Mouse (Mus musculus): Measurements from ENCODE around the gene Exoc2. TPM values are rescaled to one million over a fixed set of nuclear protein-coding genes. Genes with fewer than 3 reads are reported as not detected.

Exoc2 gene
- total RNA-seq, 2 experiments from 2014 or later: 40.9 to 41.0 TPM

DNA sequence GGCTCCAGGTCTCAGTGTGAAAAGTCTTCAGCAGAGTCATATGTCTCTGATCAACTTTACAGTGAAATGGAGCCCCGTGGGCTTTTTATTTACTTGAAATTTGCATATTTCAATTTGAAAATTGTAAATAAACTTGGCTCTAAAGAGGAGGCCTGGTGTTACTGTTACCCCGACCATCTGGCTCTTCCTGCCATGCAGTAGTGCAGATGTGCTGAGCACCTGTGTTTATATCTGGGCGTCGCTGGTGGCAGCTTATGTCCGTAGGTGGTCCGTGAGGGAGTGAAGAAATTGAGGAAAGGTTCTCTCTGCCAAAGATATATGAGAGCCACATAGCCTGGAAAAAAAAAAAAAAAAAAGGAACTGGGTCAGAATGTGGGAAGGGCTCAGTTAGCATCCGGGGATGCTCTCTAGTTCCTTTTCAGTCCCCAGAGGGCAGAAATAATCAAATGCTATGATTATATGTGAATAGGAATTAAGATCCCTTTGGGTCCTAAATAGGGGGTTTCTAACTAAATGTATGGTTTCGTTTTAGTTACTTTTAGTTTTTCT, 2.7 kb upstream of the Exoc2 start:
- intact Hi-C loops (cut with DNase I): no loop called here
- no peak for DNase-seq (ENCODE audit: low spot score in 2 of 2)

DNA sequence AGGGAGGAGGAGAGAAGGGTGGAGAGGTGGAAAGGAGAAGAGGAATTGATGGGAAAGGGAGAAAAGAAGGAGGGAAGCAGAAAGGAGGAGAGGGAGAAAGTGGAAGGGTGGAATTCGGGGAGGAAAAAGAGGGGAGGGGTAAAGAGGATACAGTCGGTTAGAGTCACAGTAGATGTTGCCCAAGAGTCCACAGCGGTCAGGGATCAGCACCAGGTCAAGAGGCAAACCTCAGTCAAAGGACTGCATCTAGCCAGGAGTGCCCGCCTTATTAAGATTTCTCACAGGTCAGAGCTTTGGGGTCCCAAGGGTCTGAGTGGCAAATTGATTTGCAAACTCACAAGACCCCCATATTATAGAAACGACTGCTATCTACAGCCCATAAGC, 346 bp upstream of the Exoc2 start:
- DNase-seq (ENCODE audit: low spot score in 2 of 2): no peak
- intact Hi-C loops (cut with DNase I): no loop called here

DNA sequence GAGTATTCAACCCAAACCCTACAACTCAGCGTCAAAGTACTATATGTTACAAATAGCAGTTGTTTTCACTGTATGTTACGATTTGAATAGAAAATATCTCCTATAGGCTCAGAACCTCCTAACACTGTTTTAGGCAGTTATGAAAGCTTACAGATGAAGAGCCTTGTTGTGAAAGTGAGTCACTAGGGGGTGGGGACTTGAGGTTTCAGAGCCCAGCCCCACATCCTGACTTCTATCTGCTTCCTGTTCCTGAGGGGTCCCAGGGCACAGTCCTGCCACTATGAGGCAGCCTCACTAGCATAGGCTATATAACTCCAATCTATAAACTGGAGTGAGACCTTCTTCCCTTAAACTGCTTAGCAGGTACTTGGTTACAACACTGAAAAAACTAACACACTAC, 1.8 kb downstream of the Exoc2 start:
- DNase-seq (ENCODE audit: low spot score in 2 of 2): no peak
- intact Hi-C loops (cut with DNase I): no loop called here

DNA sequence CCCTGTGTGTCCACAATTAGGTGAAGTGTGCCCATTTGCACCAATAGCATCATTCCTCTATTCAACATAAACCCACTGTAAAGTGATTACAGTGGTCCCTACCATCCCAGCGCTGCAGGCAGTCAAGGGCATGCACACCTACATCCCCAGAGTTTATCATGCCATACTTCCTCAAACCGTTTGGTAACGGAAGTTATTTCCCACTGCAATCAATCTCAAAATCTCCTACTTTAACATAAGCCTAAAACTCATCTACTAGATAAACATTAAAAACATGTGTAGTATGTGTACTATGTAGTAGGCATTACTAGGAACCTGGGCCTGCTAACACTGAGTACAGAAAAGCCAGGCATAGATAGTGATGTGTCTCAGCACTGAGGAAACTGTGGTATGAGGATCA, 2.8 kb downstream of the Exoc2 start:
- intact Hi-C loops (cut with DNase I): no loop called here
- DNase-seq (ENCODE audit: low spot score in 2 of 2): no peak

DNA sequence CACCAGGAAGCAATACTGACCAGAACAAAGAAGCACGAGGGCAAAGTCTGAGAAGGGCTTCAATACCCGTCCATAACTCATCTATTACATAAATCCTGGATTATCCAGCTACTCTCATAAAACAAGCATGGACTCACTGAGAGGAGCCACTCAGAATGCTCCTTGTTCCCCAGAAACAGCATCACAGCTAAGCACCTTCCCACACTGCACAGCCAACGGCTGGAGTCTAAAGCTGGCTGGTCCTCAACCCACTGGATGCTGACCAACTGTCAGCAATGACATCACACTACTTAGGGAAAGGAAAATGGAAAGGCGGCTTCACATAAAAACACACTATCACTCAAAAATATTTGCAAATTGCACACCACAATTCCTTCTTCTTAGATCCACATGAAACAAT, 5.6 kb downstream of the Exoc2 start:
- DNase-seq (ENCODE audit: low spot score in 2 of 2): no peak
- intact Hi-C loops (cut with DNase I): no loop called here

DNA sequence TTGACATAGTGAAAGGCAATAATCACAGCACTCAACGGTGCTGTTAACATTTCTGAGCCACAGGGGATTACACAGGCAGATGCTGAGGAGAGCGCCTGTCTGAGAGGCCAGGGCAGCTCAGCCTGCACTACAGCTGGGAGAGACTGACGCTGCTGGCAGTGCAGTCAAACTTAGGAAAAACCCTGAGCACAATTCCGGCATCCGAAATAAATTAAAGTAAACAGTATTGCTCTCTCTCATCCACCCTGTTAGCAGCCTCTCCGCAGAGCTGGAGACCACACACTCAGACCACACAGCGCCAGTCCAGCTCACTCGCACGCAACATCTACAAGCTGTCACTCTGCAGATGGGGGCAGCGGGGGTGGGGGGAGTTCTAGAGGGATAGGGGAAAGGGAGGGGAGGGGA, 7.4 kb downstream of the Exoc2 start:
- intact Hi-C loops (cut with DNase I): no loop called here
- DNase-seq (ENCODE audit: low spot score in 2 of 2): no peak

DNA sequence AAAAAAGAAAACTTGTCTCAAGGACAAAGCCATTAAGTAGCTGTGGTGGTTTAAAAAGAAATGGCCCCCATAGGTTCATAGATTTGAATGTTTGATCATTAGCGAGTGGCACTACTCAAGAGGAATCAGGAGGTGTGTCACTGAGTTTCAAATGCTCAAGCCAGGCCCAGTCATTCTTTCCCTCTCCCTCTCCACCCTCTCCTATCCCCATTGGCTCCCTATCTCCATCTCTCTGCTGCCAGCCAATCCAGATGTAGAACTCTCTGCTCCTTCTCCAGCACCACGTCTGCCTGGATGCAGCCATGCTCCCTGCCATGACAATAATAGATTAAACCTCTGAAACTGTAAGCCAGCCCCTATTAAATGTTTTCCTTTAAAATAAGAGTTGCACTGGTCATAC, 12.0 kb downstream of the Exoc2 start:
- intact Hi-C loops (cut with DNase I): no loop called here
- DNase-seq (ENCODE audit: low spot score in 2 of 2): no peak

DNA sequence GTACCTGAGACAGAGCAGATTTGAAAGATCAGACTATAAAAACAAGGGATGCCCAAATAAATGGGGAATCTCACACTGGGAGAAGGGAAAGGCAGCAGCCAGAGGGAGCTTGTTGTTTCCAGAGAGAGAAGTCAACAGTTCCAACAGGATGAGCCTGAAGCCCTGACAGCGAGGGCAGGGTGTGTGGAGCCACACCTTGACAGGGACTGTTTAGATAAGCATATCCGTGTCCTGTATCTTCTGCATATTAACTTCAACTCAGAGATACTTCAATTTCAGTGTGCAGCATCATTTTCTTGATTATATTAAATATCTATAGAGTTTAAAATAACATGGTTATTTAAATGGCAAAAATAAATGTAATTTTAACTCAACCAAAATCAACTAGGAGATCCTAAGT, 13.2 kb downstream of the Exoc2 start:
- intact Hi-C loops (cut with DNase I): no loop called here
- no peak for DNase-seq (ENCODE audit: low spot score in 2 of 2)

DNA sequence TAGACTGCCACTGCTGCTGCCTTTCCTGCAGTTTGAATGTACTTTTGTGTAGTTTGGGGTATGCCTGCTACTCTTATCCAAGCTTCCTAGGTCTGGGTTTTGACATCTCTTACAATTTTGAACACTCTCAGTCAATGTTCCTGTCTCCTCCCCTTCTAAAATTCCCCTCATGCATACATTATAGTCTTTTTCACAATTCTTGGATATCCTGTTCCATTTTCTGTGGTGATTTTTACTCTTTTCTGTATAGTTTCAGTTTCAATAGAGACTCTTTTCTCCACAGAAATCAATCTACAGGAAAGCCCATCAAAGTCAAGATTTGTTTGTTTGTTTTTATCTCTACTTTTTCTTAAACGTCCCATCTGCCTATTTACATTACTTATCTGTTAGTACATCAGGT, 20.3 kb downstream of the Exoc2 start:
- no peak for DNase-seq (ENCODE audit: low spot score in 2 of 2)
- intact Hi-C loops (cut with DNase I): no loop called here

DNA sequence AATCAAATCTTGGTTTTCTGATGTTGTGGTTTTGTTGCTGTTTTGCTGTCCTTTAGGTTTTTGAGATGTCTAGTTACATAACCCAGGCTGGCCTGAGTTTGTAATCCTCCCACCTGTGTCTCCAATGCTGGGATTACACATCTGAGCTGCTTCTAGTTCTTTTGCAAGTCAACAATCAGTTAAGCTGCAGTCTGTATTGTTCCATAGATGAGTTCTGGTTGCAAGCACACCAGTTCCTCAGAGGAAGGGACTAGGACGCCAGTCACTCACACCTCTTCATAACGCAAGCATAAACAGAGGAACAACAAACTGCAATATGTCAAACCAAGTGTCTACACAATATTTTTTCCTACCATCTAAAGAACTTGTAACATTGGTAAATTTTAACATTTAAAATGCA, 21.8 kb downstream of the Exoc2 start:
- no peak for DNase-seq (ENCODE audit: low spot score in 2 of 2)
- intact Hi-C loops (cut with DNase I): no loop called here

DNA sequence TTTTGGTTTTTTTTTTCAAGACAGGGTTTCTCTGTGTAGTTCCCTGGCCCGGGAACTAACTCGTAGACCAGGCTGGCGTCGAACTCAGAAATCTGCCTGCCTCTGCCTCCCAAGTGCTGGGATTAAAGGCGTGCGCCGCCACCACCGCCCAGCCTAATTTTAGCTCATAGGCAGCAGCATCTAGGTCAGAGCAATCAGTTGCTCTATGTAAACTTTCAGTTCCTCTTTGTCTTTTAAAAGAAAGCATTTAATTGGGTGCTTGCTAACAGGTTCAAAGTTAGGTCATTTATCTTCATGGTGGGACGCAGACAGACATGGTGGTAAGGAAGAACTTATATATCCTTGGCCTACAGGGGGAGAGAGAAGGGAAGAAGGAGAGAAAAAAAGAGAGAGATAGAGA, 24.7 kb downstream of the Exoc2 start:
- DNase-seq (ENCODE audit: low spot score in 2 of 2): no peak
- intact Hi-C loops (cut with DNase I): no loop called here

DNA sequence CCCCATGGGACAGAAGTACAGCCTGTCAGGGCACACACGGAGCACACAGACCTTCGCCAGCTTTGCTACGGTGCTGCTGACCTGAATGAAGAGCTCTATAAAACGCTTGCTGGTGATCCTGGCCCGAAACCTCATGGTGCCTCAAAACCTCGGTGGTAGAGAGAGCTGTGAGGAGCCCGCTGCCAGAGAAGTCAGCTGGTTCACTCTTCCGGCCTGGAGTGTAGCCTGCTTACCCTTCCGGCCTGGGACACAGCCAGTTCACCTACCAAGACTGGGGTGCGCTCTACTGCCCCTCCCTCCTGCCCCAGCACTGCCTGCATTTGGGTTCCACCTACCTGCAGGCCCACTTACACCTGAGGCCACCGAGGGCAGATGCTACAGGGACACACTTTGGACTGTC, 26.4 kb downstream of the Exoc2 start, which contains the start of gene Hus1b:
TSS of gene Hus1b (minus strand) at position 220 of the 400 bp plus-strand sequence.
- intact Hi-C loops (cut with DNase I): no loop called here
- DNase-seq (ENCODE audit: low spot score in 2 of 2): no peak

DNA sequence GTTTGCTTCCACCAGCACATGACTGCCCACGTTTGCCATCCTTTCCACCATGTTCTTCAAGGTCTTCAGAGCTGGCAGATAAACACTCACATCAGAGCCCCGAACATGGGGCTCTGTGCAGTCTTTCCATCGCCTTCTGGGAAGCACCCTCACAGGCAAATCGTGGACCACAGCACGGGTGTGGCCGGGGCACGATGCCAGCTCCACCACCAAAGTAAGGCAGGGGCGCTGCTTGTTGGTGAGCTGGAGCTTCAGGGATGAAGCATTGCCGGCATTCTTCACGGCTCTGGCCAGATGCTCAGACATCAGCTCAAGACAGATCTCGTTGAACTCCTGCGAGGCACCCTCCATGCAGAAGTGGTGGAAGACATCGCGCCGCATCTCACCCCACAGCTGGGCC, 26.8 kb downstream of the Exoc2 start:
- no peak for DNase-seq (ENCODE audit: low spot score in 2 of 2)
- intact Hi-C loops (cut with DNase I): no loop called here

DNA sequence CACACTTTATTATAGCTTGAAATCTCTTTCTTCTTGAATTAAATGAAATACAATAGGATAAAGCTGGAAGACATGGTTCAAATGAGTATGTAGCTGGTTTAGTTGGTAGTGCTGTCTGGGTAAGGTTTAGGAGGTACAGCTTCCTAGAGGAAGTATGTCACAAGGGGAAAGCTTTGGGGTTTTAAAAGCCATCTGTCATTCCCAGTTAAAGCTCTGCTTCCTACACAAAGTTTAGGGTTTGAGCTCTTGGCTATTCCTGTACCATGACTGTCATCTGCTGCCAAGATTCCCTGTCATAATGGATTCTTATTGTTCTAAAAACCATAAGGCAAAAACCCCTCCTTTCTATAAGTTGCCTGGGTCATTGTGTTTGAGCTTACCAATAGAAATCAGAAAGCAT, 28.1 kb downstream of the Exoc2 start:
- intact Hi-C loops (cut with DNase I): no loop called here
- DNase-seq (ENCODE audit: low spot score in 2 of 2): no peak

DNA sequence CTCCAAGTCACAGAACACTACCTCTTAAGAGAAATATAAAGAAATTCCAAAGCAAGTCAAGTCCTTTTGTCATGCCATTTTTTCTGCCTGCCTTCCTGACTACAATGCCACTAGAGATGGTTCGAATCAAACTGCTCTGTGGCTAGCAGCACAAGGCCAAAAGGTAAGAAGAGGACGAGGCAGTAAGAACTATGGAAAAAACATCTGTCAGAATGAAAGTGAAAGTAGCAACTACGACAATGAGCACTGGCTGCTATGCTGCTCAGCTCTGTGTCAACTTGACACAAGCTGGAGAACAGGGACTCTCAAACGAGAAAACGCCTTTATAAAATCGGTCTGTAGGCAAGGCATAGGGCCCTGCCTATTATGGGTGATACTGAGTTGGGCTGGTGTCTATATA, 40.9 kb downstream of the Exoc2 start:
- intact Hi-C loops (cut with DNase I): no loop called here
- no peak for DNase-seq (ENCODE audit: low spot score in 2 of 2)

DNA sequence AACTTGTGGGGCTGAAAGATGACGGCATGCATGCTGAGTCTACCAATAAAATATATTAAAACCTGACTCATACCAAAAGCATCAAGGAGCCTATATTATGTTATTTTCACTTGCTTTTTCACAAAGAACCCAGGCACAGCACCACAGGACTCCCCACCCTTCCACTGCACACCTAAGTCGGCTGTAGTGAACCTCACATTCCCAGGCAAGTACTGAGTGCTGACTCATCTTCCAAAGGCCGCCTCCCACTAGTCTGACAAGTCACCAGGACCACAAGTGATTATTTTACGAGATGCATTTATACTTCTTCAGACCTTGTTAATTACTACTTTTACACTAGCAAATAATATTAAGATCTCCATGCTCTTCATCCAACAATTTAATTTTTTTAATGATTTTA, 42.3 kb downstream of the Exoc2 start:
- intact Hi-C loops (cut with DNase I): no loop called here
- DNase-seq (ENCODE audit: low spot score in 2 of 2): no peak

DNA sequence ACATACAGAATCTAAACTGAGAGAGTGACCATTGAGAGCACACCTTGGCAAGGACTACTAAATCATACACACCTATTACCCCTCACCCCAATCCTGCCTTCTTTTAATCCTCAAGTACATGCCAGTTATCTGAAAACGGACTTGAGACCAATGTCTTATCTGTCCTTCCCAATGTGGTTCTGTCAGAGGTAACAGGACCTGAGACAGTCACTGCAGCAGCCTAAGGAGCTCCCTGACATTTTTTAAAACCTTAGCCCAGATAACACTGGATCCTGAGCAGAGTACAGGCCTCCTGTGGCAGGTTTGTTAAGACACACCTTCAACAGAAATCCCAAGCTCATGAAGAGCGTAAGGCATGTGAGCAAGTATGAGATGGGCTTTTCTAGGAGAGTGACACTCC, 44.8 kb downstream of the Exoc2 start:
- intact Hi-C loops (cut with DNase I): no loop called here
- DNase-seq (ENCODE audit: low spot score in 2 of 2): no peak

DNA sequence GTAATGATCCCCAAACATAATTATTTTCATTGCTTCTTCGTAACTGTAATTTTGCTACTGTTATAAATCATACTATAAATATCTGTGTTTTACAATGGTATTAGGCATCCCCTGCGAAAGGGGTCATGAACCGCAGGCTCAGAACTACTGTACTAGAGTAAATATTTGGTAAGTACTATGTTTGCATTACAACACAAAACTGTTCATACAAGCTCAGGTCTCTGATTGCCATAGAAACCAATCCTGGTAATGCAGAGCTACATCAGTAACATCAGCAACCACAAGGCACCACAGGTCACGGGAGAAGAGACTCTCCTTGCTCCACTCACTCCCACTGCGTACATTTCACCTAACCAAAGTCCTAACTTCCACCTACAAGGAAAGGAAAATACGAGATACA, 49.6 kb downstream of the Exoc2 start:
- intact Hi-C loops (cut with DNase I): no loop called here

DNA sequence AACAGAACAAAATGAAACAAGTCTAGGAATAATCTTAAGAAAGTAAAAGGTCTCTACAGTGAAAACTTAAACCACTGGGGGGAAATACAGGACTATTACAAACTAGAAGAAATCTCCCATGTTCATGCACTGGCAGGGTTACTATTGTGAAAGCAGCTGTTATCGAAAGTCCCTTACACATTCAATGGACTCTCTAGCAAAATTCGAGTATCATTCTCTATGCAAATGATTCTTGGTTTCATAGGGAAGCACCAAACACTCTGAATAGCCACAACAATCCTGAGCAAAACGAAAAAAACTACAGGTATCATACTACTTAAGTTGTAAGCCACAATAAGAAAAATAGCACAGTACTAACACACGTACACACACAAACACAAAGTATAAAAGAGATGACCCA, 52.0 kb downstream of the Exoc2 start:
- no peak for DNase-seq (ENCODE audit: low spot score in 2 of 2)
- intact Hi-C loops (cut with DNase I): no loop called here

More for the DNA sequence above, 49.6 kb downstream of the Exoc2 start:
- DNase-seq (ENCODE audit: low spot score in 2 of 2): no peak

DNA sequence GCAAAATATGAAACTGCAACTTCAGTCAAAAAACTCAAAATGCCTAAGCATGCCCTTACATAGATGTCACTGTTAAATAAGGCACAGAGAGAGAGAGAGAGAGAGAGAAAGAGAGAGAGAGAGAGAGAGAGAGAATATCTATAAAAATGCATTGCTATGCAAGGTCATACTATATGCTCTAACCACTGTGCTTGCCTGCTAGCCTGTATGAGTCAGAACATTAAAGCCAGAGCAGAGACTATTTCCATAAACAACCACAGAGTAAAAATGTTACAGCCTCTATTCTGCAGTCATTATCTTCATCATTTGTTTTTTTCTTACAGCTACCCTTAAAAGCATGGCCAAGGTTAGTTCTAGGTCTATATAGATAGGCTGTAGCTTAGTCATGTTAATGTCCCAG, 60.1 kb downstream of the Exoc2 start:
- intact Hi-C loops (cut with DNase I): no loop called here

DNA sequence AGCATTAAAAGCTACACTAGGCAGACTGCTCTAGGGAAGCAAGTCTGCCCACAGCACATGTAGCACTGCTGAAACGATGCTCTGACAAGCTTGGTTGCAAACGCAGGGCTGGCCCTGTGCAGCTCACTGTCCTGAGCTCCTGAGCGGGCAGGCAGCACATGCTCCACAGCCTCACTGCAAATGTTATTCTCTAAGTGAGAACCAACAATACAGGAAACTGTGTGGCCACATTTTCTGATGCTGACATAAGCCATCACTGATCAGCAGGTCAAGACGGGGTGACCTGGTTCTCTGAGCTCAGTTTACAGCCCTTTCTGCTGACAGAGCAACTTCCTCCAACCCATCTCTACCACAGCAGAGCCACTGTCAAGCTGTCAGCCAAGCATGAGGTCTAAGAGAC, 60.9 kb downstream of the Exoc2 start:
- DNase-seq (ENCODE audit: low spot score in 2 of 2): no peak

More for the DNA sequence above, 60.1 kb downstream of the Exoc2 start:
- DNase-seq (ENCODE audit: low spot score in 2 of 2): no peak

DNA sequence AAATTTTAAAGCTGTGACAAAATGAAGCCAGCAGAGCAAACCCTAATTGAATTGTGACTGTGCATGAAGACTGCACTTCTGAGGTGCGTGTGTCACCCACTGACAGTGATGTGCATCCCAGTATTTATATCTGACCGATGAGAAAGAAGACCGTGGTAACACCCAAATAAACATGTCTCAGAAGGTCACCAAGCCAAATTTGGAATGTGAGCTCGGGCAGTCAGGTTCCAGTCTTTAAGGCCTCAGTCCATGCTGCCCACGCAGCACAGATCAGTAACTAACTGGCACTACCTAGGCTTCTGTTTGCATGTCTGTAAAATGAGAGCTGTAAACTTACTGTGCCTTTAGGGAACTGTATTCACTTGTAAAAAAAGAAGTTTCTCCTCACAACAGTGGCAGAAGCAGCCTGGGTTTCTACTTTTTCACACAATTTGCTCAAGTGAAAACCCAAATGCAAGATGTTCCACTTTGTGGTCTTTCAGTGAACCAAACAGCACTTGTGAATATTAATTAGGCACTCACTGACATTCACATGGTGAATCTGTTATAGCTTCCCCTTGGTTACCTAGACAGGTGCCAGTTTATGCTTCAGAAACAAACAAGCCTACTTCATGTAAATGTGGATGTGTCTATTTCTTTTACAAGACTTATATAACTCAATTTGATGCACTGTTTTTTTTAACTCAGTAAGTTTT, 61.8 kb downstream of the Exoc2 start:
- no peak for DNase-seq (ENCODE audit: low spot score in 2 of 2)
- intact Hi-C loops (cut with DNase I): no loop called here

More for the DNA sequence above, 60.9 kb downstream of the Exoc2 start:
- intact Hi-C loops (cut with DNase I): no loop called here

All from left cerebral cortex, postnatal 36 days (tissue).